Mouse (Mus musculus) midbrain, embryonic 14.5 days (tissue): ENCODE results near the gene Frmd4a. TPM values are rescaled to one million over a fixed set of nuclear protein-coding genes. Genes with fewer than 3 reads are reported as not detected.

Source experiments
- ATAC-seq: fragments of 200-750 bp; cut with Nextera tagmentation; 2 replicates; pipeline ENCODE4 v1.8.0; 2017; ENCODE audit warnings: moderate number of reproducible peaks, moderate library complexity; ENCODE audit not compliant: low FRiP score, low TSS enrichment
- DNase-seq: peaks from one replicate; pipeline ENCODE4 v3.0.0-alpha.2; 2015
- H3K27ac ChIP-seq: fragments of 300-500 bp; sonication (generic); replicated peaks from 2 replicates; pipeline ENCODE4 v1.5.1; 2014; ENCODE audit warnings: mild to moderate bottlenecking, low read depth, low read length, moderate library complexity
- H3K27me3 ChIP-seq: fragments of 300-500 bp; sonication (generic); 2 replicates; pipeline ENCODE4 v1.6.1; 2014; ENCODE audit warnings: low read length, control low read depth, mixed read lengths; ENCODE audit not compliant: control insufficient read depth, insufficient read depth
- H3K36me3 ChIP-seq: fragments of 300-500 bp; sonication (generic); 2 replicates; pipeline ENCODE4 v1.6.1; 2014; ENCODE audit warnings: low read length, control low read depth; ENCODE audit not compliant: control insufficient read depth, insufficient read depth
- H3K4me1 ChIP-seq: fragments of 300-500 bp; sonication (generic); 2 replicates; pipeline ENCODE4 v1.6.1; 2014; ENCODE audit warnings: mild to moderate bottlenecking, antibody characterized with exemption, low read length, control low read depth; ENCODE audit not compliant: control insufficient read depth, insufficient read depth
- H3K4me2 ChIP-seq: fragments of 300-500 bp; sonication (generic); 2 replicates; pipeline ENCODE4 v1.6.1; 2014; ENCODE audit warnings: mild to moderate bottlenecking, low read length, moderate library complexity
- H3K4me3 ChIP-seq: fragments of 300-500 bp; sonication (generic); replicated peaks from 2 replicates; pipeline ENCODE4 v1.5.1; 2014; ENCODE audit warnings: low read depth, low read length
- H3K9ac ChIP-seq: fragments of 300-500 bp; sonication (generic); replicated peaks from 2 replicates; pipeline ENCODE4 v1.6.1; 2014; ENCODE audit warnings: mild to moderate bottlenecking, low read length, moderate library complexity
- H3K9me3 ChIP-seq: fragments of 300-500 bp; sonication (generic); 2 replicates; pipeline ENCODE4 v1.6.1; 2016; ENCODE audit warnings: low read length, control low read depth, mixed read lengths; ENCODE audit not compliant: control insufficient read depth
- WGBS: fragments of 180-500 bp; shearing (Covaris S2); extraction: QIAGEN DNeasy Blood & Tissue Kit; methylation state at CpG from one replicate; pipeline ENCODE4 v1.1.7; 2014; 5-methylcytosine and 5-hydroxymethylcytosine counted together
- polyA plus RNA-seq: library from polyadenylated mRNA; unstranded; fragments of >200 nt; fragmentation: Nextera tagmentation; extraction: Ambion mirVana; gene quantifications from 2 replicates; pipeline ENCODE4 v1.2.1, GENCODE M21; 2014

The Frmd4a gene
- polyA plus RNA-seq, 1 experiment from 2014 or later, result 68.4 TPM

GRCm38 (mm10) chr2:4346232-4346631, 328.7 kb downstream of the Frmd4a start:
- Histone ChIP-seq H3K9me3 (no peaks in the 10 kb centered on the region), H3K27ac (0 out of 2 replicates have a peak overlapping the region, but pooled peaks have one; percentile 34), H3K4me1 (0 out of 2 replicates have a peak, but pooled peaks cover 3% of the 10 kb centered on the region), H3K4me2 (no peak overlapping the region), H3K4me3 (no peak overlapping the region), H3K36me3 (no peaks in the 10 kb centered on the region), H3K27me3 (no peaks in the 10 kb centered on the region), H3K9ac (no peak overlapping the region)
- ATAC-seq (no peak), DNase-seq (no peak)
- whole genome bisulfite sequencing, result 72% methylated on average over 6 of the region's 6 CpGs

- Histone ChIP-seq H3K4me2 (no peak overlapping the region), H3K4me1 (0 out of 2 replicates have a peak, but pooled peaks cover 3% of the 10 kb centered on the region), H3K27ac (no peak overlapping the region), H3K9me3 (no peaks in the 10 kb centered on the region), H3K4me3 (no peak overlapping the region), H3K27me3 (no peaks in the 10 kb centered on the region), H3K9ac (no peak overlapping the region), H3K36me3 (no peaks in the 10 kb centered on the region)
- ATAC-seq (no peak), DNase-seq (no peak)
- WGBS, result 36% methylated on average over 1 of the region's 1 CpGs
These were observed 329.4 kb downstream of the Frmd4a start for GRCm38 (mm10) chr2:4346953-4347352.

- DNase-seq (no peak), ATAC-seq (no peak)
- WGBS, result 62% methylated on average over 3 of the region's 3 CpGs
- Histone ChIP-seq H3K9me3 (no peaks in the 10 kb centered on the region), H3K4me2 (no peak overlapping the region), H3K36me3 (no peaks in the 10 kb centered on the region), H3K4me1 (0 out of 2 replicates have a peak, but pooled peaks cover 3% of the 10 kb centered on the region), H3K27ac (no peak overlapping the region), H3K4me3 (no peak overlapping the region), H3K9ac (no peak overlapping the region), H3K27me3 (no peaks in the 10 kb centered on the region)
These were observed 330.3 kb downstream of the Frmd4a start for GRCm38 (mm10) chr2:4347782-4348181.

GRCm38 (mm10) chr2:4348509-4348908, 331.0 kb downstream of the Frmd4a start:
- H3K4me3 ChIP-seq, result no peak overlapping the region
- 0 out of 2 replicates have a peak, but pooled peaks cover 3% of the 10 kb centered on the region for H3K4me1 ChIP-seq
- ATAC-seq (no peak), DNase-seq (no peak)
- WGBS, result 74% methylated on average over 5 of the region's 5 CpGs
- no peak overlapping the region for H3K27ac ChIP-seq
- no peaks in the 10 kb centered on the region for H3K9me3 ChIP-seq
- H3K4me2 ChIP-seq, result no peak overlapping the region
- no peaks in the 10 kb centered on the region for H3K36me3 ChIP-seq
- no peak overlapping the region for H3K9ac ChIP-seq
- H3K27me3 ChIP-seq, result no peaks in the 10 kb centered on the region

GRCm38 (mm10) chr2:4356812-4357384, 339.4 kb downstream of the Frmd4a start:
- no peak for ATAC-seq
- Histone ChIP-seq H3K27me3 (no peaks in the 10 kb centered on the region), H3K9ac (no peak overlapping the region), H3K4me2 (no peak overlapping the region), H3K27ac (no peak overlapping the region), H3K4me3 (no peak overlapping the region), H3K9me3 (no peaks in the 10 kb centered on the region), H3K4me1 (no peaks in the 10 kb centered on the region), H3K36me3 (no peaks in the 10 kb centered on the region)
- no peak for DNase-seq
- 93% methylated on average over 7 of the region's 7 CpGs for WGBS

- no peak for ATAC-seq
- no peaks in the 10 kb centered on the region for H3K9me3 ChIP-seq
- H3K4me1 ChIP-seq, result no peaks in the 10 kb centered on the region
- no peaks in the 10 kb centered on the region for H3K27me3 ChIP-seq
- no peak overlapping the region for H3K4me2 ChIP-seq
- no peak overlapping the region for H3K27ac ChIP-seq
- no peaks in the 10 kb centered on the region for H3K36me3 ChIP-seq
- H3K4me3 ChIP-seq, result no peak overlapping the region
- 87% methylated on average over 9 of the region's 9 CpGs for WGBS
- no peak for DNase-seq
- no peak overlapping the region for H3K9ac ChIP-seq
These were observed 344.7 kb downstream of the Frmd4a start for GRCm38 (mm10) chr2:4361981-4362834.

- DNase-seq, result no peak
- H3K4me2 ChIP-seq, result no peak overlapping the region
- 77% methylated on average over 4 of the region's 4 CpGs for WGBS
These were observed 347.4 kb downstream of the Frmd4a start for GRCm38 (mm10) chr2:4364908-4365307.

GRCm38 (mm10) chr2:4368544-4368943, 351.0 kb downstream of the Frmd4a start:
- Histone ChIP-seq H3K9me3 (no peaks in the 10 kb centered on the region), H3K4me3 (no peak overlapping the region), H3K36me3 (no peaks in the 10 kb centered on the region), H3K27ac (no peak overlapping the region), H3K9ac (no peak overlapping the region), H3K4me1 (0 out of 2 replicates have a peak, but pooled peaks cover 3% of the 10 kb centered on the region), H3K4me2 (no peak overlapping the region), H3K27me3 (no peaks in the 10 kb centered on the region)
- ATAC-seq, result no peak
- no peak for DNase-seq
- 91% methylated on average over 6 of the region's 6 CpGs for WGBS

More at GRCm38 (mm10) chr2:4364908-4365307, 347.4 kb downstream of the Frmd4a start:
- no peak for ATAC-seq
- no peaks in the 10 kb centered on the region for H3K27me3 ChIP-seq
- H3K4me1 ChIP-seq, result no peaks in the 10 kb centered on the region
- no peaks in the 10 kb centered on the region for H3K9me3 ChIP-seq
- no peak overlapping the region for H3K9ac ChIP-seq
- no peak overlapping the region for H3K27ac ChIP-seq
- no peaks in the 10 kb centered on the region for H3K36me3 ChIP-seq
- H3K4me3 ChIP-seq, result no peak overlapping the region
